Mouse (Mus musculus) C2C12 (cell line): Measurements from ENCODE around the gene Itpripl2.

Source experiments
- CEBPB ChIP-seq: IDR thresholded peaks from one replicate; pipeline ENCODE4 v1.6.1; 2011; ENCODE audit warnings: low read depth, mild to moderate bottlenecking, control low read depth, moderate library complexity
- CTCF ChIP-seq: IDR thresholded peaks from one replicate; pipeline ENCODE4 v1.5.1; 2011; ENCODE audit not compliant: control insufficient read depth, insufficient read depth, insufficient read length

DNA sequence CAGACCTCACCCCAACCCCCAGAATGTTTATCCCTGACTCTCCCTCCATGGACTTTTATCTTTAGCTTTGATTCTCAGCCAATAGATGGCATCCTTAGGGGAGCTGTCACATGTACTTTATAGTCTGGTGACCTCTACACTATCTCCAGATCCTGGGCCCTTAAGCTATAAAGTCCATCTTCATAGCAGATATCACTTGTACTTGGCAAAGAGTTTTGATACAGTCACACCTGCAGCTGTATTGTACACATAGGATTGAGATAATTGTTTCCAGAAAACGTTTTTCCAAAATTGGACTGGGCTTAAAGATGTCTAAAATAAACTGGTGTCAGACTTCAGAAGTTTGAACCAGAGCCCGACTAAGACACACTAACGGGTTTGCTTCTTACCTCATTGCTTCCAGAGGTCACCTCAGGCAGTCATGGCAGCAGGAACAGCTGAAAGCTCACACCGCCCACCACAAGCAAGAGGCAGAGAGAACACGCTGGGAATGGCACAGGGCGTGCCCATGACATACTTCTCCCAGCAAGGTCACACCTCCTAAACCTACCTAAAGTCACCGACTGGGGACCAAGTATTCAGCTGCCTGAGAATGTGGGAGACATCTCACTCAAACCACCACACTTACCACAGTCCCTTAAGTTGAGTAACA lies 8.1 kb upstream of the Itpripl2 start:
- TF ChIP-seq CTCF: no peak
- no peak for TF ChIP-seq CEBPB
